Mouse (Mus musculus): ENCODE measurements around the gene Bend4.

- no peak for TF ChIP-seq POLR2A (IDR thresholded peaks at IDR 0.05; ENCODE audit: borderline replicate concordance, low read depth, low read length)
- TF ChIP-seq CTCF (IDR thresholded peaks at IDR 0.05; ENCODE audit: low read depth, low read length), result no peak
These were observed 4.1 kb downstream of the Bend4 start for GRCm38 (mm10) chr5:67423963-67424362.

Data from bone marrow macrophage, adult 2 months (primary cell).